ENCODE assay signal across 8 mouse cellular contexts in genomic region chr19:47259581-47259980, GRCm38 (mm10).
DNase-seq lines count a peak whose midpoint lies in the region; ATAC-seq and TF ChIP-seq lines count a peak whose summit lies in the region.

No protein-coding gene starts in this region.

- H3K4me1 ChIP-seq in lung, adult 2 months (ENCODE audit: control insufficient read depth, insufficient read depth, low read length), result no peaks in the 10 kb centered on the region
- peaks cover 2% of the 10 kb centered on the region; the same call in 1 of the 2 replicates for H3K4me1 ChIP-seq in hindbrain, embryonic 13.5 days (replicated peaks)
- H3K4me1 ChIP-seq in liver, embryonic 14.5 days (replicated peaks; ENCODE audit: control insufficient read depth in 2 of 2, insufficient read depth in 2 of 2, low read length in 1 of 2), result no peaks in the 10 kb centered on the region
- peaks cover 2% of the 10 kb centered on the region for H3K4me1 ChIP-seq in stomach, embryonic 16.5 days (ENCODE audit: control insufficient read depth, insufficient read depth, low read length)

- no peaks in the 10 kb centered on the region for H3K9me3 ChIP-seq in hindbrain, embryonic 13.5 days
- H3K9me3 ChIP-seq in liver, embryonic 14.5 days (ENCODE audit: control insufficient read depth, low read length), result no peaks in the 10 kb centered on the region
- no peaks in the 10 kb centered on the region for H3K9me3 ChIP-seq in stomach, embryonic 16.5 days (replicated peaks; ENCODE audit: control insufficient read depth, low read length)

- TF ChIP-seq POLR2A in lung, adult 2 months (IDR thresholded peaks at IDR 0.05; ENCODE audit: borderline replicate concordance, extremely low read depth, low read depth, low read length), result no peak

- H3K4me2 ChIP-seq in hindbrain, embryonic 13.5 days, result no peak overlapping the region
- H3K4me2 ChIP-seq in liver, embryonic 14.5 days (ENCODE audit: low read depth), result no peak overlapping the region
- H3K4me2 ChIP-seq in stomach, embryonic 16.5 days (ENCODE audit: low read depth, low read length), result no peak overlapping the region

- 0 out of 2 replicates have a peak, but pooled peaks have one; percentile 18 for ATAC-seq in hindbrain, embryonic 13.5 days (ENCODE audit: low FRiP score)
- ATAC-seq in liver, embryonic 14.5 days (ENCODE audit: insufficient read depth), result no peak
- ATAC-seq in stomach, embryonic 16.5 days (ENCODE audit: insufficient read depth, low FRiP score), result peak; percentile 27; the same call in 1 of the 2 replicates
- ATAC-seq in activated CD4-positive, CD25-positive, alpha-beta regulatory T cell, adult 4 months, result no peak
- ATAC-seq in megakaryocyte, adult 5-6 weeks (ENCODE audit: poor library complexity, severe bottlenecking), result no peak

- peaks cover 26% of the 10 kb centered on the region for H3K27me3 ChIP-seq in hindbrain, embryonic 13.5 days
- H3K27me3 ChIP-seq in liver, embryonic 14.5 days (ENCODE audit: control insufficient read depth, insufficient read depth, low read length), result no peaks in the 10 kb centered on the region; the same call in 1 of the 2 replicates
- no peaks in the 10 kb centered on the region for H3K27me3 ChIP-seq in stomach, embryonic 16.5 days (ENCODE audit: control insufficient read depth, insufficient read depth, low read length)

- no peak overlapping the region for H3K9ac ChIP-seq in hindbrain, embryonic 13.5 days
- H3K9ac ChIP-seq in liver, embryonic 14.5 days (replicated peaks), result no peak overlapping the region
- no peak overlapping the region for H3K9ac ChIP-seq in stomach, embryonic 16.5 days (ENCODE audit: low read length)

- peak; percentile 74 for TF ChIP-seq CTCF in lung, adult 2 months (IDR thresholded peaks at IDR 0.05; ENCODE audit: insufficient read depth, low read length)
- peak; percentile 78 for TF ChIP-seq CTCF in liver, embryonic 14.5 days (IDR thresholded peaks at IDR 0.05; ENCODE audit: low read depth)

- H3K36me3 ChIP-seq in hindbrain, embryonic 13.5 days, result no peaks in the 10 kb centered on the region
- H3K36me3 ChIP-seq in liver, embryonic 14.5 days (replicated peaks; ENCODE audit: control insufficient read depth, insufficient read depth, low read depth), result no peaks in the 10 kb centered on the region
- no peaks in the 10 kb centered on the region for H3K36me3 ChIP-seq in stomach, embryonic 16.5 days (ENCODE audit: control insufficient read depth, insufficient read depth, low read length)

- WGBS in lung, adult 2 months, result 20% methylated on average over 5 of the region's 5 CpGs
- 5% methylated on average over 5 of the region's 5 CpGs for WGBS in hindbrain, embryonic 13.5 days
- 6% methylated on average over 5 of the region's 5 CpGs for WGBS in liver, embryonic 14.5 days (ENCODE audit: insufficient replicate concordance)
- WGBS in stomach, embryonic 16.5 days, result 6% methylated on average over 5 of the region's 5 CpGs

- no peak for TF ChIP-seq EP300 in liver, embryonic 14.5 days (IDR thresholded peaks at IDR 0.05; ENCODE audit: low read depth)

- no peak overlapping the region for H3K27ac ChIP-seq in hindbrain, embryonic 13.5 days
- no peak overlapping the region for H3K27ac ChIP-seq in liver, embryonic 14.5 days
- no peak overlapping the region for H3K27ac ChIP-seq in stomach, embryonic 16.5 days (ENCODE audit: low read length)

- H3K4me3 ChIP-seq in lung, adult 2 months (replicated peaks; ENCODE audit: extremely low read depth, low read depth, low read length), result no peak overlapping the region
- H3K4me3 ChIP-seq in hindbrain, embryonic 13.5 days, result no peak overlapping the region
- no peak overlapping the region for H3K4me3 ChIP-seq in liver, embryonic 14.5 days (ENCODE audit: insufficient read depth in 1 of 2, low read depth in 2 of 2, low read length in 2 of 2)
- H3K4me3 ChIP-seq in stomach, embryonic 16.5 days (replicated peaks; ENCODE audit: low read length), result no peak overlapping the region

- DNase-seq in lung, adult 2 months, result no peak
- DNase-seq in lung, adult 18-20 months, result no peak
- peak; percentile 79 for DNase-seq in cerebellum, adult 9-10 months
- no peak for DNase-seq in liver, embryonic 14.5 days (ENCODE audit: low read depth in 3 of 3, low spot score in 3 of 3)

Comparison
In these comparisons a context has a peak if more than half of its experiments do, and no peak if none do; other contexts are left out.
1. ATAC-seq: peak in hindbrain, embryonic 13.5 days (single experiment) and stomach, embryonic 16.5 days (single experiment); none in liver, embryonic 14.5 days (single experiment), activated CD4-positive, CD25-positive, alpha-beta regulatory T cell, adult 4 months (single experiment) and megakaryocyte, adult 5-6 weeks (single experiment).